In the genomic region with DNA sequence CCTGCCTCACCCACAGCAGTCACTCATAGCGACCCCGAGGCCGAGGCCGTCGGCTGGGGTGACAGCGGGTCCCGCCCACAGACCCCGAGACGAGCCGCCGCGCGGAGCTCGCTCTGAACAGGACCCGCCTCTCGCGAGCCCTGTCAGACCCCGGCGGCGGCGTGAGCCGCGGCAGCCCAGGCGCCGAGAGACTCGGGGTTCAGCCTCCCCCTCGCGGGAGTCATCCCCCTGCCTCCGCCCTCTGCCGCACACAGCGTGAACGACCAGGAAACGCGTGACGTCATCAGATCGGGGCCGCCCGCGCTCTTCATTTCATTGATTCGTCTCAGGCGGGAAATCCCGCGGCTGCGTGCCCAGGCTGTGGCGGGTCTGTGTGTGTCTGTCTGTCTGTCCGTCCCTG, we compare ENCODE assay signal across 8 mouse cellular contexts. TPM values are rescaled to one million over a fixed set of nuclear protein-coding genes. Genes with fewer than 3 reads are reported as not detected.
DNase-seq lines count a peak whose midpoint lies in the region; ATAC-seq and TF ChIP-seq lines count a peak whose summit lies in the region.
"Not testable (repeated sequence)": the region's sequence is repeated elsewhere in the genome, so short reads cannot be mapped to it uniquely, and the experiment has no call there.

No protein-coding gene starts in this region.

- TF ChIP-seq CTCF in gastrocnemius, adult 2 months (IDR thresholded peaks at IDR 0.05) = not testable (repeated sequence)

- peak overlapping the region; percentile 4; the same call in 1 of the 2 replicates for H3K27ac ChIP-seq in gastrocnemius, adult 2 months

- H3K4me3 ChIP-seq in gastrocnemius, adult 2 months = peak overlapping the region; percentile 67

- peak; percentile 76 for ATAC-seq in inflammation-experienced regulatory T-cells, adult 6 months
- ATAC-seq in megakaryocyte-erythroid progenitor cell, adult 5-6 weeks (replicated peaks; ENCODE audit: low FRiP score, low TSS enrichment, poor library complexity, severe bottlenecking) = peak; percentile 39

- DNase-seq in Muller cell, postnatal 12 days (ENCODE audit: inconsistent ontology term) = peak; percentile 98
- peak; percentile 64 for DNase-seq in cerebellum, adult 8-10 months
- DNase-seq in gastrocnemius, adult 2 months = peak; percentile 83
- peak; percentile 84 to 96 for DNase-seq in left cerebral cortex, adult 8-10 months (ENCODE audit: low spot score in 2 of 2)
- DNase-seq in skeletal muscle tissue, adult 2 months (ENCODE audit: low read depth, low spot score) = peak; percentile 80
- peak; percentile 82 for DNase-seq in urinary bladder, postnatal 14 days (ENCODE audit: low spot score)

- intact Hi-C loops in gastrocnemius, adult 2 months (cut with DNase I) = not testable (repeated sequence)

RNA-seq across cellular contexts. Expression of gene Gm21887, which starts 12.5 kb away (rescaled TPM):
- total RNA-seq in gastrocnemius, adult 2 months (2021) = 10 to 100 TPM; 25.3 to 29.1 TPM
- polyA plus RNA-seq in inflammation-experienced regulatory T-cells, adult 6 months (2017; shearing (Covaris generic)) = 10 to 100 TPM in 2 of 3 experiments, under 1 TPM in 1; 0.88 to 24.9 (median 14.6) TPM
- 100 to 1,000 TPM in 2 of 4 experiments, 10 to 100 TPM in 2; 64.2 to 131 (median 96.7) TPM for total RNA-seq in left cerebral cortex, adult 8-10 months (2022)
- total RNA-seq in megakaryocyte-erythroid progenitor cell, adult 5-6 weeks (2014; fragmentation: Nextera tagmentation) = 80.7 and 142 TPM in 2 replicates
- total RNA-seq in megakaryocyte-erythroid progenitor cell, adult 5-6 weeks (2017) = 87.0 and 105 TPM in 2 replicates

Comparison
In these comparisons a context has a peak if more than half of its experiments do, and no peak if none do; other contexts are left out.
1. Peak in every context shown above with its lines: DNase-seq, ATAC-seq, H3K4me3 ChIP-seq and H3K27ac ChIP-seq.